ENCODE assay signal across 24 mouse cellular contexts in genomic region chr10:68140306-68140705, GRCm38 (mm10).
DNase-seq lines count a peak whose midpoint lies in the region; ATAC-seq and TF ChIP-seq lines count a peak whose summit lies in the region.
"Had no signal": no experiment of that assay in that cellular context is flagged by ENCODE, and none has a peak within 500 bp of the region (broad histone marks: within the 10 kb centered on the region; RNA-seq: fewer than 3 reads in every experiment).

No protein-coding gene starts in this region.

- H3K4me2 ChIP-seq in heart, embryonic 13.5 days: no peak overlapping the region
- H3K4me2 ChIP-seq in kidney, embryonic 16.5 days (replicated peaks; ENCODE audit: low read depth, low read length): no peak overlapping the region
- no peak overlapping the region for H3K4me2 ChIP-seq in lung, postnatal 0 days (replicated peaks; ENCODE audit: low read depth, low read length)
- peak overlapping the region; percentile 7 for H3K4me2 ChIP-seq in myocyte (ENCODE audit: low read depth)
- H3K4me2 ChIP-seq: forebrain, embryonic 15.5 days; neural tube, embryonic 13.5 days had no signal

- no peaks in the 10 kb centered on the region for H3K27me3 ChIP-seq in heart, embryonic 13.5 days (replicated peaks)
- H3K27me3 ChIP-seq in heart, adult 2 months (ENCODE audit: control insufficient read depth, insufficient read depth, low read length): no peaks in the 10 kb centered on the region
- H3K27me3 ChIP-seq in kidney, embryonic 16.5 days (ENCODE audit: insufficient read depth, low read length): no peaks in the 10 kb centered on the region
- no peaks in the 10 kb centered on the region for H3K27me3 ChIP-seq in lung, postnatal 0 days (replicated peaks; ENCODE audit: insufficient read depth, low read length)
- no peaks in the 10 kb centered on the region for H3K27me3 ChIP-seq in myocyte (ENCODE audit: control insufficient read depth, insufficient read depth, insufficient read length)
- H3K27me3 ChIP-seq: forebrain, embryonic 15.5 days; neural tube, embryonic 13.5 days; Patski had no signal

- no peak overlapping the region for H3ac ChIP-seq in myocyte (ENCODE audit: control insufficient read depth, insufficient read length)

- H3K9ac ChIP-seq in heart, embryonic 13.5 days: no peak overlapping the region
- no peak overlapping the region for H3K9ac ChIP-seq in heart, adult 2 months (ENCODE audit: low read depth, low read length)
- no peak overlapping the region for H3K9ac ChIP-seq in kidney, embryonic 16.5 days (replicated peaks; ENCODE audit: low read length)
- H3K9ac ChIP-seq in lung, postnatal 0 days (replicated peaks; ENCODE audit: low read depth): no peak overlapping the region
- H3K9ac ChIP-seq: forebrain, embryonic 15.5 days; liver, embryonic 14.5 days; neural tube, embryonic 13.5 days had no signal

- no peaks in the 10 kb centered on the region for H3K9me3 ChIP-seq in heart, embryonic 13.5 days
- no peaks in the 10 kb centered on the region for H3K9me3 ChIP-seq in kidney, embryonic 16.5 days (ENCODE audit: low read length)
- H3K9me3 ChIP-seq in lung, postnatal 0 days (ENCODE audit: low read length): no peaks in the 10 kb centered on the region
- H3K9me3 ChIP-seq: forebrain, embryonic 10.5 days; heart, embryonic 10.5 days; midbrain, embryonic 10.5 days; neural tube, embryonic 13.5 days had no signal

- DNase-seq in heart, adult 2 months: no peak
- no peak for DNase-seq in kidney, adult 18-20 months
- peak; percentile 56 for DNase-seq in lung, postnatal 0 days (ENCODE audit: low spot score)
- DNase-seq in lung, postnatal 36 days: no peak
- DNase-seq in embryo, embryonic 11 days: no peak
- DNase-seq: adrenal gland, postnatal 10 days; cerebellum, adult 2 months; cerebellum, postnatal 14 days; heart, postnatal 10 days; kidney, adult 11 months; kidney, postnatal 14 days; liver; lung, adult 2 months; thymus, postnatal 4 days had no signal

- no peak for TF ChIP-seq CTCF in heart, adult 2 months (IDR thresholded peaks at IDR 0.05)
- no peak for TF ChIP-seq CTCF in lung, postnatal 0 days (IDR thresholded peaks at IDR 0.05)

- no peak for TF ChIP-seq EP300 in heart, adult 2 months (IDR thresholded peaks at IDR 0.05; ENCODE audit: insufficient read depth, low read depth, low read length)
- TF ChIP-seq EP300 in lung, postnatal 0 days (IDR thresholded peaks at IDR 0.05): no peak

- peak overlapping the region; percentile 39; the same call in 1 of the 2 replicates for H3K27ac ChIP-seq in heart, embryonic 13.5 days (replicated peaks)
- H3K27ac ChIP-seq in heart, adult 2 months: no peak overlapping the region
- peak overlapping the region; percentile 35; the same call in 1 of the 2 replicates for H3K27ac ChIP-seq in kidney, embryonic 16.5 days (ENCODE audit: low read length)
- 0 out of 2 replicates have a peak overlapping the region, but pooled peaks have one; percentile 28 for H3K27ac ChIP-seq in lung, postnatal 0 days (ENCODE audit: low read length)
- H3K27ac ChIP-seq: forebrain, embryonic 10.5 days; forebrain, embryonic 15.5 days; heart, embryonic 10.5 days; liver, embryonic 14.5 days; neural tube, embryonic 13.5 days had no signal

- no peak for TF ChIP-seq POLR2A in heart, adult 2 months (IDR thresholded peaks at IDR 0.05; ENCODE audit: insufficient read depth, low read depth, low read length)
- TF ChIP-seq POLR2A in myocyte (IDR thresholded peaks at IDR 0.05; ENCODE audit: insufficient read length, low read depth): no peak

- H3K4me3 ChIP-seq in heart, embryonic 13.5 days: no peak overlapping the region
- H3K4me3 ChIP-seq in heart, adult 2 months: no peak overlapping the region
- no peak overlapping the region for H3K4me3 ChIP-seq in kidney, embryonic 16.5 days (ENCODE audit: low read length)
- no peak overlapping the region for H3K4me3 ChIP-seq in lung, postnatal 0 days (ENCODE audit: low read depth, low read length)
- H3K4me3 ChIP-seq in myocyte: no peak overlapping the region
- H3K4me3 ChIP-seq: forebrain, embryonic 10.5 days; forebrain, embryonic 15.5 days; heart, embryonic 10.5 days; midbrain, embryonic 10.5 days; neural tube, embryonic 13.5 days had no signal

- ATAC-seq in heart, embryonic 13.5 days (ENCODE audit: extremely low read depth, insufficient number of reproducible peaks, low FRiP score, low TSS enrichment): no peak
- ATAC-seq in kidney, embryonic 16.5 days (ENCODE audit: low FRiP score, low TSS enrichment): no peak
- no peak for ATAC-seq in lung, postnatal 0 days
- ATAC-seq: forebrain, embryonic 15.5 days; Patski had no signal

- H3K4me1 ChIP-seq in heart, embryonic 13.5 days: peaks cover 46% of the 10 kb centered on the region
- peaks cover 7% of the 10 kb centered on the region for H3K4me1 ChIP-seq in heart, adult 2 months (ENCODE audit: control insufficient read depth, insufficient read depth, low read length)
- peaks cover 33% of the 10 kb centered on the region for H3K4me1 ChIP-seq in kidney, embryonic 16.5 days (ENCODE audit: insufficient read depth, low read length)
- peaks cover 5% of the 10 kb centered on the region; the same call in 1 of the 2 replicates for H3K4me1 ChIP-seq in lung, postnatal 0 days (ENCODE audit: insufficient read depth, low read depth, low read length)

- intact Hi-C loops in heart, adult 2 months (cut with DNase I): no loop called here

- peaks cover 6% of the 10 kb centered on the region; the same call in 1 of the 2 replicates for H3K36me3 ChIP-seq in heart, embryonic 13.5 days
- 0 out of 2 replicates have a peak, but pooled peaks cover 3% of the 10 kb centered on the region for H3K36me3 ChIP-seq in heart, adult 2 months (ENCODE audit: control insufficient read depth, insufficient read depth, low read length)
- H3K36me3 ChIP-seq in kidney, embryonic 16.5 days (ENCODE audit: insufficient read depth, low read length): peaks cover 5% of the 10 kb centered on the region; the same call in 1 of the 2 replicates
- H3K36me3 ChIP-seq in lung, postnatal 0 days (ENCODE audit: insufficient read depth, low read length): no peaks in the 10 kb centered on the region
- H3K36me3 ChIP-seq in myocyte (ENCODE audit: control insufficient read depth, insufficient read depth): peaks cover 5% of the 10 kb centered on the region
- H3K36me3 ChIP-seq: forebrain, embryonic 10.5 days; forebrain, embryonic 15.5 days had no signal

- H3K79me2 ChIP-seq in heart, adult 2 months (replicated peaks; ENCODE audit: control insufficient read depth, insufficient read depth, low read length): no peaks in the 10 kb centered on the region
- H3K79me2 ChIP-seq in myocyte (ENCODE audit: control insufficient read depth, insufficient read depth): peaks cover 27% of the 10 kb centered on the region

- 70% methylated on average over 6 of the region's 6 CpGs for WGBS in heart, embryonic 13.5 days
- 51% methylated on average over 6 of the region's 6 CpGs for WGBS in heart, adult 2 months
- WGBS in kidney, embryonic 16.5 days: 76% methylated on average over 6 of the region's 6 CpGs
- WGBS in lung, postnatal 0 days: 45% methylated on average over 6 of the region's 6 CpGs

TF ChIP-seq in myocyte, 11 proteins besides CTCF, POLR2A, EP300 and RAD21:
- TF ChIP-seq REST (IDR thresholded peaks at IDR 0.05; ENCODE audit: insufficient read depth, insufficient read length): no peak
- no peak for TF ChIP-seq SRF (IDR thresholded peaks at IDR 0.05; ENCODE audit: control insufficient read depth, insufficient read length, low read depth)
- no peak for TF ChIP-seq MAX (IDR thresholded peaks at IDR 0.05; ENCODE audit: low read depth)
- TF ChIP-seq POLR2AphosphoS2 (IDR thresholded peaks at IDR 0.05; ENCODE audit: insufficient read length, low read depth): no peak
- TF ChIP-seq MYOD1 (IDR thresholded peaks at IDR 0.05; ENCODE audit: control insufficient read depth in 1 of 3, insufficient read length in 2 of 3, low read depth in 2 of 3): no peak
- TF ChIP-seq MYOG (IDR thresholded peaks at IDR 0.05; ENCODE audit: control insufficient read depth in 1 of 3, insufficient read depth in 1 of 3, insufficient read length in 2 of 3, low read depth in 2 of 3): no peak
